Mouse (Mus musculus): Measurements from ENCODE around the gene Grrp1. TPM values are rescaled to one million over a fixed set of nuclear protein-coding genes. Genes with fewer than 3 reads are reported as not detected.
A peak's percentile ranks its signal among the peaks of the same experiment; 100 is the strongest.
"Not testable (repeated sequence)": the region's sequence is repeated elsewhere in the genome, so short reads cannot be mapped to it uniquely, and the experiment has no call there.

Grrp1 gene
- polyA plus RNA-seq, 1 experiment from 2014 or later = 5.8 TPM

- peak; percentile 45 for ATAC-seq (replicated peaks; ENCODE audit: extremely low read depth, insufficient read depth, low FRiP score)
- Histone ChIP-seq H3K27me3 (ENCODE audit: control insufficient read depth, insufficient read depth, low read length) (no peaks in the 10 kb centered on the region), H3K4me3 (ENCODE audit: low read length) (peak overlapping the region; percentile 38), H3K36me3 (ENCODE audit: control insufficient read depth, insufficient read depth) (peaks cover 20% of the 10 kb centered on the region), H3K4me1 (ENCODE audit: control insufficient read depth, insufficient read depth, low read length) (peaks cover 5% of the 10 kb centered on the region), H3K9ac (ENCODE audit: low read length) (0 out of 2 replicates have a peak overlapping the region, but pooled peaks have one; percentile 1), H3K9me3 (replicated peaks; ENCODE audit: control insufficient read depth, low read length) (no peaks in the 10 kb centered on the region), H3K27ac (ENCODE audit: low read length) (peak overlapping the region; percentile 37), H3K4me2 (ENCODE audit: low read depth, low read length) (peak overlapping the region; percentile 58)
- WGBS = 2% methylated on average over 14 of the region's 14 CpGs
Observed at GRCm38 (mm10) chr4:134273417-134274345, 19.8 kb upstream of the Grrp1 start.

- 17% methylated on average over 13 of the region's 13 CpGs for WGBS
- H3K4me1 ChIP-seq (ENCODE audit: control insufficient read depth, insufficient read depth, low read length) = peaks cover 5% of the 10 kb centered on the region
- ATAC-seq (replicated peaks; ENCODE audit: extremely low read depth, insufficient read depth, low FRiP score) = no peak
- H3K9me3 ChIP-seq (replicated peaks; ENCODE audit: control insufficient read depth, low read length) = no peaks in the 10 kb centered on the region
- H3K27me3 ChIP-seq (ENCODE audit: control insufficient read depth, insufficient read depth, low read length) = no peaks in the 10 kb centered on the region
- H3K27ac ChIP-seq (ENCODE audit: low read length) = no peak overlapping the region
- H3K9ac ChIP-seq (ENCODE audit: low read length) = peak overlapping the region; percentile 38; the same call in 1 of the 2 replicates
- peaks cover 14% of the 10 kb centered on the region for H3K36me3 ChIP-seq (ENCODE audit: control insufficient read depth, insufficient read depth)
- H3K4me2 ChIP-seq (ENCODE audit: low read depth, low read length) = peak overlapping the region; percentile 58
- peak overlapping the region; percentile 38 for H3K4me3 ChIP-seq (ENCODE audit: low read length)
Observed at GRCm38 (mm10) chr4:134272731-134273416, 19.0 kb upstream of the Grrp1 start.

- no peaks in the 10 kb centered on the region for H3K27me3 ChIP-seq (ENCODE audit: control insufficient read depth, insufficient read depth, low read length)
- no peak overlapping the region for H3K4me3 ChIP-seq (ENCODE audit: low read length)
- no peak for ATAC-seq (replicated peaks; ENCODE audit: extremely low read depth, insufficient read depth, low FRiP score)
- H3K9ac ChIP-seq (ENCODE audit: low read length) = no peak overlapping the region
- H3K4me2 ChIP-seq (ENCODE audit: low read depth, low read length) = no peak overlapping the region
- whole genome bisulfite sequencing = 77% methylated on average over 7 of the region's 7 CpGs
- H3K27ac ChIP-seq (ENCODE audit: low read length) = no peak overlapping the region
- peaks cover 5% of the 10 kb centered on the region for H3K4me1 ChIP-seq (ENCODE audit: control insufficient read depth, insufficient read depth, low read length)
- H3K9me3 ChIP-seq (replicated peaks; ENCODE audit: control insufficient read depth, low read length) = no peaks in the 10 kb centered on the region
- peaks cover 6% of the 10 kb centered on the region for H3K36me3 ChIP-seq (ENCODE audit: control insufficient read depth, insufficient read depth)
Observed at GRCm38 (mm10) chr4:134271979-134272378, 18.1 kb upstream of the Grrp1 start.

GRCm38 (mm10) chr4:134269622-134270021 is 15.7 kb upstream of the Grrp1 start:
- H3K27ac ChIP-seq (ENCODE audit: low read length); H3K4me3 ChIP-seq (ENCODE audit: low read length); H3K27me3 ChIP-seq (ENCODE audit: control insufficient read depth, insufficient read depth, low read length); ATAC-seq (replicated peaks; ENCODE audit: extremely low read depth, insufficient read depth, low FRiP score); H3K4me1 ChIP-seq (ENCODE audit: control insufficient read depth, insufficient read depth, low read length); H3K36me3 ChIP-seq (ENCODE audit: control insufficient read depth, insufficient read depth); H3K4me2 ChIP-seq (ENCODE audit: low read depth, low read length); H3K9ac ChIP-seq (ENCODE audit: low read length); H3K9me3 ChIP-seq (replicated peaks; ENCODE audit: control insufficient read depth, low read length): not testable (repeated sequence)

GRCm38 (mm10) chr4:134268102-134268655 is 14.3 kb upstream of the Grrp1 start:
- Histone ChIP-seq H3K4me1 (ENCODE audit: control insufficient read depth, insufficient read depth, low read length) (peaks cover 5% of the 10 kb centered on the region), H3K4me3 (ENCODE audit: low read length) (no peak overlapping the region), H3K4me2 (ENCODE audit: low read depth, low read length) (no peak overlapping the region), H3K9me3 (replicated peaks; ENCODE audit: control insufficient read depth, low read length) (no peaks in the 10 kb centered on the region; the same call in 1 of the 2 replicates), H3K36me3 (ENCODE audit: control insufficient read depth, insufficient read depth) (no peaks in the 10 kb centered on the region), H3K27ac (ENCODE audit: low read length) (no peak overlapping the region), H3K27me3 (ENCODE audit: control insufficient read depth, insufficient read depth, low read length) (no peaks in the 10 kb centered on the region), H3K9ac (ENCODE audit: low read length) (no peak overlapping the region)
- no peak for ATAC-seq (replicated peaks; ENCODE audit: extremely low read depth, insufficient read depth, low FRiP score)
- 83% methylated on average over 19 of the region's 19 CpGs for WGBS

- Histone ChIP-seq H3K4me3 (ENCODE audit: low read length) (no peak overlapping the region), H3K4me2 (ENCODE audit: low read depth, low read length) (no peak overlapping the region), H3K27me3 (ENCODE audit: control insufficient read depth, insufficient read depth, low read length) (no peaks in the 10 kb centered on the region), H3K4me1 (ENCODE audit: control insufficient read depth, insufficient read depth, low read length) (no peaks in the 10 kb centered on the region), H3K36me3 (ENCODE audit: control insufficient read depth, insufficient read depth) (no peaks in the 10 kb centered on the region), H3K27ac (ENCODE audit: low read length) (no peak overlapping the region), H3K9me3 (replicated peaks; ENCODE audit: control insufficient read depth, low read length) (no peaks in the 10 kb centered on the region; the same call in 1 of the 2 replicates), H3K9ac (ENCODE audit: low read length) (no peak overlapping the region)
- WGBS = 63% methylated on average over 9 of the region's 9 CpGs
- no peak for ATAC-seq (replicated peaks; ENCODE audit: extremely low read depth, insufficient read depth, low FRiP score)
Observed at GRCm38 (mm10) chr4:134265860-134266585, 12.1 kb upstream of the Grrp1 start.

GRCm38 (mm10) chr4:134263191-134263590 is 9.3 kb upstream of the Grrp1 start:
- Histone ChIP-seq H3K9me3 (replicated peaks; ENCODE audit: control insufficient read depth, low read length) (no peaks in the 10 kb centered on the region; the same call in 1 of the 2 replicates), H3K9ac (ENCODE audit: low read length) (no peak overlapping the region), H3K4me2 (ENCODE audit: low read depth, low read length) (no peak overlapping the region), H3K4me3 (ENCODE audit: low read length) (no peak overlapping the region), H3K36me3 (ENCODE audit: control insufficient read depth, insufficient read depth) (no peaks in the 10 kb centered on the region), H3K27me3 (ENCODE audit: control insufficient read depth, insufficient read depth, low read length) (no peaks in the 10 kb centered on the region), H3K4me1 (ENCODE audit: control insufficient read depth, insufficient read depth, low read length) (no peaks in the 10 kb centered on the region), H3K27ac (ENCODE audit: low read length) (no peak overlapping the region)
- WGBS = 28% methylated on average over 6 of the region's 6 CpGs
- no peak for ATAC-seq (replicated peaks; ENCODE audit: extremely low read depth, insufficient read depth, low FRiP score)

GRCm38 (mm10) chr4:134258354-134258753 is 4.4 kb upstream of the Grrp1 start:
- peak overlapping the region; percentile 14; the same call in 1 of the 2 replicates for H3K27ac ChIP-seq (ENCODE audit: low read length)
- H3K9me3 ChIP-seq (replicated peaks; ENCODE audit: control insufficient read depth, low read length) = no peaks in the 10 kb centered on the region
- no peak overlapping the region for H3K4me2 ChIP-seq (ENCODE audit: low read depth, low read length)
- H3K4me1 ChIP-seq (ENCODE audit: control insufficient read depth, insufficient read depth, low read length) = peaks cover 25% of the 10 kb centered on the region
- H3K36me3 ChIP-seq (ENCODE audit: control insufficient read depth, insufficient read depth) = no peaks in the 10 kb centered on the region
- WGBS = 56% methylated on average over 11 of the region's 11 CpGs
- no peak overlapping the region for H3K9ac ChIP-seq (ENCODE audit: low read length)
- ATAC-seq (replicated peaks; ENCODE audit: extremely low read depth, insufficient read depth, low FRiP score) = no peak
- no peak overlapping the region for H3K4me3 ChIP-seq (ENCODE audit: low read length)
- peaks cover 4% of the 10 kb centered on the region; the same call in 1 of the 2 replicates for H3K27me3 ChIP-seq (ENCODE audit: control insufficient read depth, insufficient read depth, low read length)

All from heart, embryonic 16.5 days (tissue).